Mouse (Mus musculus) effector memory CD4-positive, alpha-beta T cell, adult 5 months (primary cell): Measurements from ENCODE around the gene Sowahd. TPM values are rescaled to one million over a fixed set of nuclear protein-coding genes. Genes with fewer than 3 reads are reported as not detected.

Experiments
- polyA plus RNA-seq: library from polyadenylated mRNA; unstranded; fragments of 100-300 nt; shearing (Covaris generic); gene quantifications from one replicate; pipeline ENCODE4 v1.2.1, GENCODE M21; 2017

Sowahd gene
- polyA plus RNA-seq, result not detected

GRCm38 (mm10) chrX:37048066-37048889, at the start of gene Sowahd:
Sowahd (plus strand) TSS chrX:37048845.

GRCm38 (mm10) chrX:37084927-37085660, 36.4 kb downstream of the Sowahd start, which contains the start of gene Rpl39:
Rpl39 (minus strand) TSS chrX:37085402.

Other genes with a start within 250 kb of the Sowahd start
- gene Ube2a, start 174.9 kb upstream of the Sowahd start, polyA plus RNA-seq, result 142 TPM
- 23.9 TPM for gene C330007P06Rik, start 174.7 kb upstream of the Sowahd start, polyA plus RNA-seq
- gene Nkrf, start 145.9 kb upstream of the Sowahd start, polyA plus RNA-seq, result 2.4 TPM
- 131 TPM for gene Sept6, start 57.1 kb upstream of the Sowahd start, polyA plus RNA-seq
- 478 TPM for gene Rpl39, start 36.6 kb downstream of the Sowahd start, polyA plus RNA-seq
- gene Upf3b, start 61.5 kb downstream of the Sowahd start, polyA plus RNA-seq, result 11.3 TPM
- 18.2 TPM for gene Nkap, start 78.0 kb downstream of the Sowahd start, polyA plus RNA-seq
- gene Akap14, start 120.0 kb downstream of the Sowahd start, polyA plus RNA-seq, result not detected
- gene Ndufa1, start 142.3 kb downstream of the Sowahd start, polyA plus RNA-seq, result 169 TPM
- 3.3 TPM for gene Rnf113a1, start 142.4 kb downstream of the Sowahd start, polyA plus RNA-seq
- not detected for gene Gm9, start 162.2 kb downstream of the Sowahd start, polyA plus RNA-seq
- gene Rhox1, start 173.4 kb downstream of the Sowahd start, polyA plus RNA-seq, result not detected
- gene Rhox2a, start 196.1 kb downstream of the Sowahd start, polyA plus RNA-seq, result not detected
- not detected for gene Rhox3a, start 201.1 kb downstream of the Sowahd start, polyA plus RNA-seq
- gene Rhox4a, start 216.5 kb downstream of the Sowahd start, polyA plus RNA-seq, result not detected